Mouse (Mus musculus) neutrophil, adult 5-6 weeks (primary cell): ENCODE results near the gene Ebf4. TPM values are rescaled to one million over a fixed set of nuclear protein-coding genes. Genes with fewer than 3 reads are reported as not detected.

Experiments used
- ATAC-seq: fragments of 151-379, 151-347 bp; 2 replicates; pipeline ENCODE4 v1.8.0; 2017; ENCODE audit warnings: mild to moderate bottlenecking, moderate TSS enrichment; ENCODE audit not compliant: insufficient number of reproducible peaks, poor library complexity, low FRiP score, severe bottlenecking; ENCODE audit errors: extremely low read depth
- total RNA-seq: library from RNA; stranded (forward); fragments of 200-1000 nt; gene quantifications from 2 replicates; pipeline ENCODE4 v1.2.3, GENCODE M21; 2017

The Ebf4 gene
- total RNA-seq, 1 experiment from 2014 or later: not detected

DNA sequence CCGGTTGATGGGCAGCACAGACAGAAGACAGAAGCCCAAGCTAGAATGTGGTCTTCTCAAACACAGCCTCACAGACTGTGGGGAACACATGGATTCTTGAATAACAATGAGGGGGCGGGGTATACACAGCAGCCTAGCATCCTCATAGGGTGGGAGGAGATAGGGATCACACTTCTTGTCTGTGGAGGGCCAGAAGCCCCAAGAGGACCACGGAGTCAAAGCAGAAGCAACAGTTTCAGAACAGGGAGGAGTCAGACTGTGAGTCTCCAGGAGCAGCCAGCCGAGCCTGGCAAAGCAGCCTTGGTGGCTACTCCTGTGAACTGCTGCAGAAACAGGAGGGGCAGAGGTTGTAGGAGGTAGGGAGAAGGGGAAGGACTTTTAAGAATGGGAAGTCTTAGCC, 1.5 kb upstream of the Ebf4 start:
- ATAC-seq: no peak

DNA sequence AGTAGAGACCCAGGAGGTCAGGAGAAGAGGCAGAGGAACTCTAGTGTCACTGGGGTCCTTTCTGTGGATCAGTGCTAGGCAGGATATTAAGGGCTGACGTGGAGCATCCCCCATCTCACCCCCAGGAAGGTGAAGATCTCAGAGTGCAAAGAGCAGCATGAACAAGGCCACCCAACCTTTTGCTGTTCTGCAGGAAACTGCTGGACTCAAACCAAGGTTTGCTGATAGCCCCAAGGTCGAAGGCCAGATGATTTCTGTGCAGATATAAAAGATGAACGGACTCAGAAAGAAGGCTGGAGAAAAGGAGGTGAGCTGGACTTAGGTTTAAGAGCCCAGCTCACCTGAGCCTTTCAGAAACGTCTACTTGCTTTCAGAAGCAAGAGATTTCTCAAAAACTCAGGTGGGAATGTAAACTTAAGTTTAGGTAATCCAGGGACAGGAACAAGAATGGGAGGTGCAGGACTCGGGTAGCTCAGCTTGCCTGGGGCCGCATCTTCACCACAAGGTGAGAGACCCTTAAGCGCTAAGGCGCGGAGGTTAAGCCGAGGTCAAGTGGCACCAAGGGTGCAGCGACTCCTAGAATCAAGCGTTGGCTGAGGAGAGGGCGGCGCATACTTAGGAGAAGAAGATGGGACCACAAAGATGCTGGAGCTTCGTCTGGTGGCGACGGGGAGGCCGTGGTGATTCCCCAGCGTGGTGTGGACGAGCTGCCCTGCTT, 592 bp upstream of the Ebf4 start:
- no peak for ATAC-seq

DNA sequence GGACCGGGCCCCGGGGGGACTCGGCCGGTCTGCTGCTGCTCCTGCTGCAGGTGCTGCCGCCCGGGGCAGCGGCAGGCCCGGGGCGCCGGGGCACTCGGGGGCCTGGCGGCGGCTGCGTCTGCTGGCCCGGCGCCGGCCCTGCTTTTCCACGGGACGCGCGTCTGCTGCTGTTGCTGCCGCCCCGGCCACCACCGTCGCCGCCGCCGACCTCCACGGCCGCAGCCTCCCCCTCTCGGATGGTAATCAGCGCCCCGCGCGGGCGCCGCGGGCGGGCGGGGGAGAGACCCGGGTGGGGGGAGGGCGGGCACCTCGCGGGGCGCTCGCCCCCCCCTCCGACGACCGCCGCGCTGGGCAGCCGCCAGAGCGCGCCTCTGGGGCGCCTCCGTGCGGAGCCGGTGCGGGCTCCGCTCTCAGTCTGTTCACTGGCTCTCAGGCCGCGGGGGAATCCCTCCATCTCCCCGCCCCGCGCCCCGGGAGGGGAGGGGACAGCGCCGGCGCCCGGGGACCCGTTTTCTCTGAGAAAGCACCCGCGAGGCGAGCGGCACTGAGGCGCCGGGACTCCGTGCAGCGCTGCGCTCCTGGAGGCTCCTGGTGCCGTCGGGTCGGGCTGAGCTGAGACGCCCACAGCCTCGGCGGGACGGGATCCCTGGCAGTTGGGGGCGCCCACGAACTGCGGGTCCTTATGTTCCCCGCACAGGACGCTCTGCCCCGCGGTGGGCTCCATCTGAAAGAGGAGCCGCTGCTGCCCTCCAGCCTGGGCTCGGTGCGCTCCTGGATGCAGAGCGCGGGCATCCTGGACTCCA, 563 bp downstream of the Ebf4 start:
- ATAC-seq: no peak

DNA sequence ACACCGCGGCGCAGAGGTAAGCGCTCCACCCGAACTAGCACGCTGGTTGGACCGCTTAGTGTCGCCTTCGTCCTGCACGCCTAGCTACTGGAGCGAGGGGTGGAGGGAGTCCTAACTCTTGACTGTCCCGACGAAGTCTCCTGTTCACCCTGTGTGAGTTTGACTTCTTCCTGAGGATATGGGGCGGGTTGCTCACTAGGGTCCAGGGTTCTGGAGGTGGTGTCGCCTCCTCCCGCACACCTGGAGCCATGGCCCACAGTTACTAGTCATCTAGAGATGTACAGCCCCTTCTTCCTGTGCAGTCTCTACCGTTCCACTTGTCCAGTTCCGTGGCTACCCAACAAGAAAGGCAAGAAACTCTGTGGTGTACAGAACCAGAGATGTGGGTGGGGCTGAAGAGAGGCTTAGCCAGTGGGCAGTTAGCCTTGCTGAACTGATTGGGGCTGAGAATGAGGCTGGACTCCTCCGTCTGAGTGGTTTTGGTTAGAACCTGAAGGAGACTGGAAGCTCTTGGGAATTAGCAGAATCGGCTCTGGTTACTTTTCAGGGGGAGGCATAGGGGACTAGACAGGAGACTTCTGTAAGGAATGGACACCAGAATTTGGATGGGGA, 1.3 kb downstream of the Ebf4 start:
- ATAC-seq: no peak

DNA sequence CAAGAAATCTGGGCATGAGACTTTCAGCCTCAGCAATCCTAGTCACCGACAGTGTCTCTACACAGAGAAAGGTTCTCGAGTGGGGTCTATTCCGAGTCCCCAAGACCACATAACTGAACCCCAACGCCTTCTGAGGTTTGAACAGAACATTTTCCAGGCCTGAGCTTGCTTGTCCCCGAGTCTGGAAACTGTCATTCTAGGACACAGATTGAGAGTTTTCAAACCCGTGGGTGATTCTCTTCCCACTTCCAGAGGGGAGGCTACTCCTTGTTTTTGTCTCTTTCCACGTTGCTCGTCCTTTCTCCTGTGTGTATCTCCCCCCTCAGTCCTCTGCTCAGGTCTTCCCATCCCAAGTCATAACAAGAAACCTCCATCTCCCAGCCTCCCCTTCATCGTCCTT, 2.6 kb downstream of the Ebf4 start:
- no peak for ATAC-seq

DNA sequence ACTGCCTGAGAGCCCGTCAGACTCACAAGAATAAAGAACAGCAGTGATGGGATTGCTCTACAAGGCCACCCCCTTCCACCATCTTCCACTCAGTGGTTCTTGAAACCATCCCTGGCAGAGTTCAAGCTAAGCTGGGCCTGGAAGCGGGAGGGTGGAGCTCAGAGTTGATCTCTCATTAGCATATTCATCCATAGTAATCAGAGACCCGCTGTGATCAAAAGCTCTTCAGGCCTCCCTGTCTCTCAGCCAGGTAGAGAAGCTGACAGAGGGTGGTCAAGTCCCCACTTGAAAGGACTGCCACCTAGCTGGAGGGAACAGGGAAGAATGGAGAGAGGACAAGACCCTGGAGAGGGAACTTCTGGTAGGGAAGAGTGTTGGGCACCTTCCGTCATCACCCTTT, 8.0 kb downstream of the Ebf4 start:
- ATAC-seq: no peak

DNA sequence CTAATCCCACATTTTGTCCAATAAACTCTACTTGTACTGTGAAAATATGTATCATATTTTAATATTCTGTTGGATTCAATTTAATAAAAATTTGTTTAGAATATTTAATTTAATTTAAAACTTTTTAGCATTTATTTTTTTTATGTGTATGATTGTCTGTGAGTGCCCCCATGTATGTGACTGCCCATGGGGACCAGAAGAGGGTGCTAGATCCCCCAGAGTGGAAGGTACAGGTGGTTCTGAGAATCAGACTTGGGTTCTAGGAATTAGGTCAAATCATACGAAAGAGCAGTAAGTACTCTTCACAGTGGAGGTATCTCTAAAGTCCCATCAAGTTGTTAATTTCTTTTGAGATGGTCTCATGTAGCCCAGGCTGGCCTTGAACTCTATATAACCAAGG, 32.1 kb downstream of the Ebf4 start:
- ATAC-seq: no peak

DNA sequence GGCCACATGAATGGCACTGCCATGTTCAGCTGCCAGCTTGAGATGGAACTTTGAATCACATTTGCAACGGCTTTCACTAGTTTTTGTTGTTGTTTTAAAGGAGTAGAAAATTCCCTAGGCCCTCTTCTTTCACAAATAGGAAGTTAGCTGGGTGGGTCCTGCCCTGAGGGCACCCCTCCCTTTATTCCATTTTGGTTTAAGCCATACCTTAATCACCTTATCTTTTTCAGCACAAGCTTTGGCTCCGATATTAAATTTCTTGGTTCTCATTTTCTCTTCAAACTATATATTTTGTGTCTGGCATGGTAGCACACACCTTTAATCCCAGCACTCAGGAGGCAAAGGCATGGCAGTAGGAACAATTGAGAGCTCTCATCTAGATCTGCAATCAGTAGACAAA, 34.5 kb downstream of the Ebf4 start:
- ATAC-seq: no peak

DNA sequence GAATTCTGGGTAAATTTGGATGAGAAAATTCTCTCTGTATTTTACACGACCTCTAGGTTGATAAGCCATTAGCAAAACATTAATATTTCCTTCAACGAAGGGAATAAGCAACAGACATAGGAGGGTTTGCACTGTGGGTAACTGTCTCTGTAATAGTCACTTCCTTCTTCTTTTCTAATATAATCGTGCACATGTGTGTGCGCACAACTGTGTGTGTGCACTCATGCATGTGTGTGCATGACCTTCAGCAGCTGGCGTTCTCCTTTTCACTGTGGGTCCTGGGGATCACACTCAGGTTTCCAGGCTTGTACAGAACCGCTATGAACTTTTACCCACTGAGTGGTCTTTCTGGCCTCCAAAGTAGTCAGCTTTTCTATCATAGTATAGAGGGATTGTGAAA, 40.1 kb downstream of the Ebf4 start:
- ATAC-seq: no peak

DNA sequence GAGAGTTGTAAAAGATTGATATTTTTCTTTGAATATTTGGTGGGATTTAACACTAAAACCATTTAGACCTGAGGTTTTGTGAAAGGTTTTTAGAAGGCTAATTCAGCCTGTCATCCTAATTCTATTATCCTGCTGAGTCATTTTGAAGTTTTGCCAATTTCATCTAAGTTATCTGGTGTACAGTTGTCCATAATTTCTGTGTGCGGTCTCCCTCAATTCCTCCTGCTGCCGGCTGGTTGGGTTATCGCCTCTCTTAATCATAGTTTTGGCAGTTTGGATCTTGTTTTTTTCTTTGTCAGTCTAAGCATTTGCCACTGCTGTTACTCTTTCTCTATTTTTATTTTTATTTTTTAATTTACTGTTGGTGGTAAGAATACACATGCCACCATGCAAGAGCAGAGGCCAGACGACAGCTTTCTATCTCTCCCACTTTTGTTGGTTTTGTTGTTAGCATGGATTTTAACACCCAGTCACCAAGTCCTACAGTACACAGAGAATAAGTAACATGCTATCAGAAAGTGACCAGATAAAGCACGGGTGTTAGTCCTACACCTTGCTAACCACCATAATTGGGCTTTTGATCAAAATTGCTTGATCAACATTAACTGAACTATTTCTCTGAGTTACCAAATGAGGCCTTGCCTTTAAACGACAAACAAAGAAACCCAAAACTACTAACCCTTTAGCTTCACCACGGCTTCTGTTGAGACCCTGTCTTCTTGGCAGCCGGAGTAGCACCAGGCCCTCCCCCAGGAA, 45.7 kb downstream of the Ebf4 start:
- no peak for ATAC-seq

DNA sequence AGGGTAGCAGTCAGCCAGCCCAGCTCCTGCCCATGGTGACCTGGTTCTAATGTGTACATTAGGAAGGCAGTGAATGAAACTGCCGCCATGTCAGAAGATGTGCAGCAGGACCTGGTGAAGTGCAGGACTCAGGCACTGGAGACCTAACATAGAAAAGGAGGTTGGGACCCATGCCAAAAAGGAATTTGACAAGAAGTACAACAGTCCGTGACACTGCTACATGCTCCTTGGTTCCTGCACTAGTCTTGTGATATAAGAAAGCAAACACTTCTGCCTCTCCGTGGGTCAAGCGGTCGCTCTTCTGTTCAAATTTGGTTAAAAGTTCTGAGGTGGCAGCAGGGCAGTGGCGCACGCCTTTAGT, 46.2 kb downstream of the Ebf4 start:
- ATAC-seq: no peak

DNA sequence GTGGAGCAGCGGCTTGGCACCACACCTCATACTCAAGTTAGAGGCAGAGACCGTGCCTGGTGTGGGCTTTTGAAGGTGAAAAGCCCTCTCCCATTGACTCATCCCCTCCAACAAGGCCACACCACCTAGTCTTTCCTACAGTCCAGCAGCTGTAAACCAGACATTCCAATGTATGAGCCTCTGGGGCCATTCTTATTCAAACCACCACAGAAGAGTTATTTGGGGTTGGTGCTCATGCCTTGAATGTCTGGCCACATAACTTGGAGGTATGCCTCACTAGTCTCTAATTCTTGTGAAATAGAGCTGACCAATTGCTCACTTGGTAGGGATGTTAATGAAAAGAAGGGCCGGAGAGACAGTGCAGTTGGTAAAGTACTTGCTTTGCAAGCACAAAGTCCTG, 55.4 kb downstream of the Ebf4 start:
- no peak for ATAC-seq

DNA sequence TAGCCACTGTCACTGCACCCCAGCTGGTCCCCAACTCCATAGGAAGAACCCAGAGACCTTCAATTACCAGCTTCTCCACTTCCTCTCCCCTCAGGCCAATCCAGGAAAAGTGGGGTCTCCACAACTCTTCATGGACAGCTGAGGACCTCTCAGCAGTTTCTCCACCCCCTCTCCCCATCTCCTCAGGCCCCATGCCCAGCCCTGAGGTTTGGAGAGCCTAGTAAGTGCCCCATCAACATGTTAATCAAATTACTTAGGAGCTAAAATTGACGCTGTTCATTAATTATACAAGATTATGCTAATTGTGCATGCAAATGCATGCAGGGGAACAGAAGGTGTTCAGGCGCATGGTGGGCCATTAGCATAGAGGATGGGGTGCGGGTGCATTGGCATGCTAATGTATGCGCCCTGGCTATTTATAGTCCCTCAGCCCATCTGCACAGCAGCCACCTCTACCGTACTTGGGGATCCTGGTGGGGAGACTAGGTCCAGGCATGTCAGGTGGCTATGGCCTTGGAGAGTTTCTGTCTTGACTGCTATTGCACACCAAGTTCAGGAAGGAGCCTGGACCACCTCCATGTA, 56.9 kb downstream of the Ebf4 start:
- ATAC-seq: no peak

DNA sequence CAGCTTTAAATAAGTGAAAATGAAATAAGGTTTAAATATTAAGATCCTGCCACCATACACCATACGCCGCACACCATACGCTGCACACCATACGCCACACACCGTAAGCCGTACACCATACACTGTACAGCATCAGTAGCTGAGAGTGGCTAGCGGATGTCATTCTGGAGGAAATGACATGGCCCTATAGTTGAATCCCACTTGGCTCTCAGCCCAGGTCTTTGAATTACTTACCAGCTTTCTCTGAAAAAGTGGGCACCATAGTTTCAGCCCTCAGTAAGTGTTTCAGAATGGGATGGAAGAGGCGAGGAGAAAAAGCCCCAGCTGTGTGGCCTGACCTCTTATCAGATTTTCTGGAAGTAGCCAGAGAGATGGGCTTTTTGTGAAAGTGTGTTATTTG, 58.4 kb downstream of the Ebf4 start:
- no peak for ATAC-seq

DNA sequence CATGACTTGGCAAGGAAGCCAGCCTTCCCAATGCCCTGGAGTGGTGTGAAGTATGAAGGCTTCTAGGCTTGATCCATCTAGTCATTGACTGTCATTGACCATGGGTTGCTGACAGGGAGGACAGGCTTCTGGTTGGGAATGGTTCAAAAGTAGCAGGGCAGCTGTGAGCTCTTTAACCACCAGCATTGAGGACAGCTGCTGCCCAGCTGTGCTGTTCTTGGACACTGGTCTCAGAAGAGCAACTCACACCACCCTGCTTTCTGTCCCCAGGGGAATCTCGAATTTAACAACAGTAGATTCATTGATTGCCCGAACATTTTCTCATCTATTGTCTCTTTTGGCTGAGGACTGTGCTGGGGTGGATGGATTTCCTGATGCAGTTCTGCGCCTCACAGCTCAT, 58.9 kb downstream of the Ebf4 start:
- no peak for ATAC-seq

DNA sequence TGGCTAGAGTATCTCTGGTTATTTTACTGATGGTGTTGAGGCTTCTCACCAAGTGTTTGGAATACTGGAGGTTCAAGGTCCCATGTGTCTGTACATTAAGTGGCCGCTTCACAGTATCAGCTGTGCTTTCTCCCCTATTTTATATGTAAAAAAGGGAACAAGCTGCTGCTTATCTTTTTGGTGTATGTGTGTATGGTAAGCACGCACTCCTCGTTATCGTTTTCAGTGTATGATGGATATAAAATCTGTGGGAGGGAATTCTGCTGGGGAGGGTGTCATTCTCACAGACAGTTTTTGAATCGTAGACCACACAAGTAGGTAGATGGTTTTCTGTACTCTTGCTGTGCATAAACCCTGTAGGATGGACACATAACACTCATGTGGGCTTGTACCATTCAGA, 62.6 kb downstream of the Ebf4 start:
- no peak for ATAC-seq

DNA sequence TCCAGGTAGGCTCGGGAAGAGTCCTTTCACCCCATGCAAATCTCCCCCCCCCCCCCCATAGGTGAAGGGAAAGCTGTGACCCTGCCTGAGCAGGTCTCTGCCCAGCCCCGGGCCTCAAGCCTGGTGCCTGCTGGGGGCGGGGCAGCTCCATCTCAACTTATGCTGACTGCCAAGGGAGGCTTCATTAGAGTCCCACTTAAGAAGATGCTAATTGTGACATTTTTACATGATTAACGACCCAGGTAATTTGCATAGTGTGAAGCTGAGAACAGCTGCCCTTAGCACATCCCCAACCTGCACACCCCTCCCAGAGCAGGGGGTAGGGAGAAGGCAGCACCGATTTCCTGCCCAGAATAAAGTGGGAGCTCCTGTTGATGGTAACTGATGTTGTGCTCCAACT, 63.9 kb downstream of the Ebf4 start:
- ATAC-seq: no peak

DNA sequence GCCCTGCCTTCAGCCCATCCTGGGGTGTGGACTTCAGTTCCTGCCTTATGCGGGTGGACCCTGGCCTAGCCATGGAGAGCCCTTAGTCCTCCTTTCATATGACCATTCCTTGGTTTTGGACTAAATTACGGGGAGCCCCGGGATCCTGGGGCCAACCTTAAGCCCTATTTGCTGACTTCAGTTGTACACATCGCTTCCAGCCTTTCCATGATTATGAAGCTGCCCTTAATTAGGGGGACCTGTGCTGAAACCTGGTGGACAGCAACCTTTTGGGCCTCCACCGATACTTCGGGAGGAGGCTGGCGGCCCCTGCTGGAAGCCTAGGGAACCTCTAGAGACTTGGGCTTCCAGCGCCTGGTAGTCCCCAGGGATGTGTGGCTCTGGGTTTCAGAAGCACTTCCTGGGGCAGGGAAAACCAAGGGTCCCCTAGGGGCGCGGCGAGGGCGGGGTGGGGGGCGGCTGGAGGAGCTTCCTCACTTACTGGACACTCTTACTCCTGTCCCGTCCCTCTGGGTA, 67.6 kb downstream of the Ebf4 start:
- no peak for ATAC-seq
